Mouse (Mus musculus) ES-Bruce4 (cell line): Measurements from ENCODE around the gene Cep164.

Experiments used
- CTCF ChIP-seq: IDR thresholded peaks from one replicate; pipeline ENCODE4 v1.8.1; 2011; ENCODE audit warnings: low read depth, low read length
- EP300 ChIP-seq: IDR thresholded peaks from 2 replicates; pipeline ENCODE4 v1.6.1; 2011; ENCODE audit warnings: low read depth, low read length; ENCODE audit not compliant: insufficient read depth
- POLR2A ChIP-seq: IDR thresholded peaks from one replicate; pipeline ENCODE4 v1.8.1; 2011; ENCODE audit warnings: low read length; ENCODE audit not compliant: insufficient read depth

GRCm38 (mm10) chr9:45774088-45774487 is 54.4 kb downstream of the Cep164 start:
- TF ChIP-seq EP300 (no peak), CTCF (peak; percentile 20), POLR2A (no peak)
